Mouse (Mus musculus): ENCODE measurements around the gene Lta.

The Lta gene

DNA sequence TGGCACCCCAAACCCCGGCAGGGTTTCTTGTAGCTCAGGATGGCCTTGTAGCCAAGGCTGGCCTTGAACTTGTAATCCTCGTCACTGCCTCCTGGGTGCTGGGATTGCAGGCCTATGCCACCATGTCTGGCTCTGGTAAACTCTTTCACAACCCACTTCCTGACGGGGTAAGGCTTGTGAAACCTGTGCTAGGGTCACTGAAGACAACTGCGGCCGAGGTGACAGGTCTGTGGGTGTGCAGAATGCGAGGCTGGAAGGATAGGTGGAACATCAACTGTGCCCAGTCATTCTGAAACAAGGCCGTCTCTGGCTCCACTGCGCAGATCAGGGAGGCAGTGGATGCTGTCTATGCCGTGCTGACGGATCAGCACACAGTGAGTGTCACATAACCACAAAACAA is 25.9 kb upstream of the Lta start:
- no peak for TF ChIP-seq GATA4 (IDR thresholded peaks at IDR 0.05; ENCODE audit: insufficient replicate concordance, low read length)

DNA sequence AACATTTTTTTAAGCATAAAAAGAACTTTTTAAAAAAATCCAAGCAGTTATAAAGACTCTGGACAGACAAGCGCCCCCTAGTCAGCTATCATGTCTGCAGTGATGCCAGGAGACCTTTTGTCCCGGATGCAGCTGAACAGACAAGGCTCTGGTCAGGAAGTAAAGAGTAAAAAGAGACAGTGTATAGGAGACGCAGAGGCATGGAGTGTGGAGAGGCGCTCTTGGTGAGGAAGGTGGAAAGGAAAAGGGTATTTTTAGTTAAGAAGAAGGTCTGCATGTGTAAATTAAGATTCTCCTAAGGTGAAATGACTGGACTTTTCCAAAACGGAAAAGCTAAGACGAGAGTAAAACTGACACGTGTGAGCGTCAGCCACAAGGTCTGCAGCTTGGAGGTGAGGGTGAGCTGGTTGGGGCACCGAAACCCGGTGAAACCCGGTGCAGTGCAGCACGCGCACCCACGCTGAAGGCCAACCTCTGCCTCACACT is 21.5 kb upstream of the Lta start:
- TF ChIP-seq GATA4 (IDR thresholded peaks at IDR 0.05; ENCODE audit: insufficient replicate concordance, low read length), result peak; percentile 72; the same call in 1 of the 2 replicates

DNA sequence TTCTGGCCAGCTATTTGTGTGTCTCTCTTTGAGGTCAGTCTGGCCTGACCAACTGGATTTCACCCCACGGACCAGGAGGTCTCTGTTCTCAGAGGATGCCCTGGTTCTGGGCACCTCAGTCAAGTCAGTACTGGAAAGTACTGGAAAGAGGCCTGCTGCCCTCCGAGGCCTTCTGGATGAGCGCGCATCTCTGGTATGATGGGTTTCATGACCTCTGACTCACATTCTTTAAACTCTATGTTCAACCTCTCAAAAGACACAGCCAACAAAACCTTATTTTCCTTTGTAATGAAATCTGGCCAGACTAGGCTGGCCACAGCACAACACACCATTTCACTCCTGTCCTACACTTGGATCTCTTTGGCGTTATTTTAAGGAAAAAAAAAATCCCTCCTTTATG is 20.3 kb upstream of the Lta start:
- TF ChIP-seq GATA4 (IDR thresholded peaks at IDR 0.05; ENCODE audit: insufficient replicate concordance, low read length), result no peak

DNA sequence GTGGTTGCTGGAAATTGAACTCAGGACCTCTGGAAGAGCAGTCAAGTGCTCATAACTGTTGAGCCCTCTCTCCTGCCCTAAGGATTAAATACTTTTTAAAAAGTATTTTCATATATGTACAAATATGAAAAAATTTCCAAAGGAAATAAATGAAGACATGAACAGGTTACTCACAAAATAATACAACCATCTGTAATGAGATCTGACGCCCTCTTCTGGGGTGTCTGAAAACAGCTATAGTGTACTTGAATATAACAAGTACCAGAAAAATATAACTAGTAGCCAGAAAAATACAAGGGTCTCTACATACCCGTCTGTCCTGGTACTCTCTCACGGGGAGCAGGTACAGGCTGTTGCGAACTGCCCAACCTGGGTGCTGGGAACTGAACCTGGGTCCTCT is 19.5 kb upstream of the Lta start:
- TF ChIP-seq GATA4 (IDR thresholded peaks at IDR 0.05; ENCODE audit: insufficient replicate concordance, low read length), result no peak

DNA sequence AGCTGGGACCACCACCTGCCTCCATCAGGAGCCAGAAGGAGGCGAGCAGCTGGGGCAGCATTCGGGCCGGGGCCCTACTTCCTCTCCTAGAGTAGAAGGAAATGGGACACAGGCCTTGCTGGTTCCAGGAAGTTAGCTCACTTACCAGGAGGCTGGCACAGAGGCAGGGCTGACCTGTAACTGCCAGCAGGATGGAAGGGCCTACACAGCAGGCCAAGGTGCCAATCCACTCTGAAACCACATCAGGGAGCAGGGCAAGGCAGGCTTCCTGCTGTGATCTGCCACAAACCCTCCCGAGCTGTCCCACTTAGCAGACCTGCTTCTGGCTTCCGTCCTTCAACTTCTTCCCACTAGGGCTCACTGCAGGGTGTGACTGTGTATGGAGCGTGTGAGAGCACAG is 17.1 kb upstream of the Lta start:
- no peak for TF ChIP-seq GATA4 (IDR thresholded peaks at IDR 0.05; ENCODE audit: insufficient replicate concordance, low read length)

DNA sequence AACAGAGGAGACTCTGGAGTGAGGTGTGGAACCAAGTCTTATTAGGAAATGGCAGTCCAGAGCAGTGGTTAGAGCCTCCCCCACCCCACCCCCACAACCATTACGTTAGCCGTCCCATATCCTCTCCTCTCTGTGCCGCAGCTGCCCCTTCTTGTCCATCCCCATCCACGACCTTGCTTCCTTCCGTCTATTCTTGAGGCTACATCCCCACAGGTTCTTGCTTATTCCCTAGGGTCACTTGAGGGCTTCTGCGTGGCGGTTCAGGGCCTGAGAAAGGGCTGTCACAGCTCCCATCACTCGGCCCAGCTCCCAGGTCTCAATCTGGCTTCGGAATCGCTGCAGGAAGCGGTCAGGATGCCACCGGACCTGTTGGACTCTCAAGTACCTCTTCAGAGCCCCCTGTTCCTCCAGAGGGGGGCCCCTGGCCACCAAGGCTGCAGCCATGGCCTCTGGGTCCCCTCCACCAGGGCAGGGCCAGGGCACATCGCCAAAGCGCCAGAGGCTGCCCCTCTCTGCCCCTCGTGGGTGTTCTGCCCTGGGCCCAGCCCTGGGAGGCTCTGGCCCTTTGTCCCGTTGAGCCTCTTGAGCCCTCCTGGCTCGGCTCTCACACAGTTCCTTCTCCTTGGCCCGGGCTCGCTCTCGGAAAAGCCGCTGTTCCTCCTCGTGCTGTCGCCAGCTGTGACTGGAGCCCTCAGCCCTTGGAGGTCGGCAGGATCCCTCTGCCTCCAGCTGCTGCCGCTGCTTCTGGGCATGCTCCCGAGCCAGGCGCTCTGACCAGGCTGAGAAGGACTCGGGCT is 15.2 kb upstream of the Lta start, which contains the start of gene Gm16181:
TSS of gene Gm16181 (plus strand) at position 679 of the 797 bp plus-strand sequence.
- no peak; the same call in 1 of the 2 replicates for TF ChIP-seq GATA4 (IDR thresholded peaks at IDR 0.05; ENCODE audit: insufficient replicate concordance, low read length)

DNA sequence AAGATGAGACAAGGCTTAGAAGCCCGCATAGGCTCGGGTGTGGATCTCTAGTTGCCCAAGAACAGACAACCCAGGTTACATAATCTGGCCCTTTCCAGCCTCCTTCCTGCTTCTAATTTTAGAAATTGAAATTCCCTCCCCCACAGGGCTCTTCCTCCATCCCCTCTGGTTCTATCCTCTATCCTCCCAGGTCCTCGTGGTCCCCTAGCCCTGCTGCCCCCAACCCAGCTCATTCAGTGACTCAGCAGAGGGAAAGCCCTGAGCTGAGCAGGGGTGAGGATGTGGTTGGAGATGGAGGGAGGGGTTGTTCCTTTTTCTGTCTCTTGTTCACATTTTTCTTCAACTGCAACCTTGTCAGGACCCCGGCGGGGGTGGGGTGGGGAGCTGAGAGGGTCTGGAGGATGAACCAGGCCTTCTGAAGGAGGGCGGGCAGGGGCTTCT is 14.5 kb upstream of the Lta start:
- TF ChIP-seq GATA4 (IDR thresholded peaks at IDR 0.05; ENCODE audit: insufficient replicate concordance, low read length), result no peak

DNA sequence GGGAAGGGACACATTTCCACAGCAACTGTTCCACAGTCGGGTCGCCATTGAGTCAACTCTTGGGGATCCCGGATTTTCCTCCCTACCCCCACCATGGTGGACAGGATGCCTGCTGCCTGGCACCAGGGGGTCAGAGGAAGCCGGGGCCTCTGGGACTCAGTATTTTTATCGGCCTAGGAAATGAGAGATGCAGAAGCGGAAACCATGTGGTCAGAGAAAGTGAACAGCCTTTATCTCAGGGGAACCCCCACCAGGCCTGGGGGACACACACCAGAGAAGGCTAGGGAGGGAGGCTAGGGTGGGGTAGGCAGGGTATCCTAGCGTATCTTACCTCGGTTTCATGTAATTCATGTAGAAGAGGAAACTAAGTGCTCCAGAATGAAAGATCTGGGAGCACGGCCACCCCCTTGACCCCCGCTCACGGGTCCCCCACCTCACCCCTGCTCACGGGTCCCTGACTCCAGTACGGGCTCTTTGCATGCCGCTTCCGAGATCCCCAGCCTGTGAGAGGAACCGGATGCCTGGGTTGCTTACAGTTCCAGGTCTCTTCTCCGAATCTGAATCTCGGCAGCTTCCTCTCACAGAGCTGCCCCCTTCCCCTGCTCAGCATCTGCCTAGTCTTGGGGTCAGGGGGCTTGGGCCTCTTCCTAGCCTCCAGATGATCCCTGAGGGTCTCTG is 13.5 kb upstream of the Lta start:
- TF ChIP-seq GATA4 (IDR thresholded peaks at IDR 0.05; ENCODE audit: insufficient replicate concordance, low read length), result peak; percentile 83; the same call in 1 of the 2 replicates

DNA sequence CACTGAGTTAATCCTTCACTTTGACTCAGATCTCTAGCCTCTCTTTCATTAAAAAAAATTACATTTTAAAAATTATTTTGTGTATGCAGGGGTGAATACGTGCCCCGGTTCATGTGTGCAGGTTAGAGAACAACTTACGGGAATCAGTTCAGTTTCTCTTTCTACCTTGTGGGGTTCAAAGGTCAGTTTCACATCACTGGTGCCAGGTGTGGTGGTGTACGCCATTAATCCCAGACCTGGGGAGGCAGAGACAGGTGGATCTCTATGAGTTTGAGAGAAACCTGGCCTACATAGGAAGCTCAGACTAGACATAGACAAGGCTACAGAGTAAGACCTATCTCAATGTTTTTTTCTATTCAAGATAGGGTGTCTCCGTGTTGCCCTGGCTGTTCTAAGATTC is 7.9 kb upstream of the Lta start:
- no peak for TF ChIP-seq GATA4 (IDR thresholded peaks at IDR 0.05; ENCODE audit: insufficient replicate concordance, low read length)

DNA sequence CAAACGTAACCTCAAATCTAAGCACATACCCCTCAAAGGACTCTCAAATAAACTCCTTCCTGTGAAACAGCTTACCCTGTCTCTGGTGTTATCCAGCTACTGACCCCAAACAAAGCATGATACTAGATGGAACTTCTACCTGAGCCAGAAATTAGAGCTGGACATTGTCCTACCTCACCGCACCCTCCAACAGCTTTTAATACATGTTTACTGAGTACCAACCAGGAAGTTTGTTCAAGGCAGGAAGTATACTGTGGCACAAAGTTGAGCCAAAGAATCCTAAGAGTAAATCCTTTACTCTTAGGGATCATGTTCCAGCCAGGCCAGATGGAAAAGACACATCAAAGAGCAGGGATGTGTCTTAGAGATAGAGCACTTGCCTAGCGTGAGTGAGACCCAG is 5.4 kb upstream of the Lta start:
- no peak for TF ChIP-seq GATA4 (IDR thresholded peaks at IDR 0.05; ENCODE audit: insufficient replicate concordance, low read length)

DNA sequence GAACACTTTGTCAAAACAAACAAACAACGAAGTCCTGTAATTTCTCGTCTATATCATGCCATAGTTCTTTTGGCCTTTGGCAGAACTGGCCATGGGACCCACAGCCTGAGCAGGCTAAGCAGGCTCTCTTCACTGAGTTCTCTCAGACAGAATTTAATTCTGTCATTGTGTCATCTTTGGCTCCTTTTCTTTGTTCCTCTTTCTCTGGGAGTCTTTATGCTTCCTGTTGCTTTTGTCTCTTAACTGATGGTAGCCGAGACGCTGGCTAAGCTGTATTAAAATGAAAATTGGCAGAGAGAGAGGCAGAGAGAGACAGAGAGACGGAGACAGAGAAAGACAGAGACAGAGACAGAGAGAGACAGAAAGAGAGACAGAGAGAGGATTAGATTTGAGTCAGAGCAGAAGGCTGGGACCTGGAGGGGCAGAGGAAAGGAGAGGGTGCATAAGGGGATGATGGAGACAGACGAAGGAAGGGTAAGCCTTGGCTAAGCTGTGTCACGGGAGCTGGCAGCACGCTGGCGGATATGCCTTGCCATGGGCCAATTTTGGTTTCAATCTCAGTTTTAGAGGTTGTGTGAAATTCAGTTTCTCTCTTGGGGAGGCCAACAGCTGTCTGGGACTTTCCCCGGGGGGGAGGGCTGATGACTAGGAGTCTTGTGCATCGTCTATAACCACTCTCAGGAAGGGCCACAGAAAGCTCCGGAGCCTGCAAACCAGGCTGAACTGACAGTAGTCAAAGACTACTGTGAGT is 4.8 kb upstream of the Lta start:
- TF ChIP-seq GATA4 (IDR thresholded peaks at IDR 0.05; ENCODE audit: insufficient replicate concordance, low read length), result no peak

DNA sequence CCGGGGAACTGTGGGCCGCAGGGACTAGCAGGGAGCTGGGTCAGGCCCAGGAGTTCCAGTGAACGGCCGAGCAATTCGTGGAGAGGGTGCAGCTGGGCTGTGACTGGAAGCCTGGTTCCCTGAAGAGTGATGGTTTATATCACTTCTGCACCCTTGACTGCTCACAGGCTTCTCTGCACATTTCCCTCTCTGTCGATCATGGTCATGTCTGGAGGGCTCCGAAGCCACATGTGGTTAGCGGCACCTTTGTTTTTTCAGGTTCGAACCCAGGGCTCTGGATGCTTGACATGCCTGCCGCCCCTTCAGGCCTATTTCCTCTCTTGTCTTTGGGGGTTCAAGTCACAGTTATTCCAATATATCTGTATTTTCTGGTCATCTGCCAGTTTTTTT is 224 bp upstream of the Lta start:
- TF ChIP-seq GATA4 (IDR thresholded peaks at IDR 0.05; ENCODE audit: insufficient replicate concordance, low read length), result no peak

DNA sequence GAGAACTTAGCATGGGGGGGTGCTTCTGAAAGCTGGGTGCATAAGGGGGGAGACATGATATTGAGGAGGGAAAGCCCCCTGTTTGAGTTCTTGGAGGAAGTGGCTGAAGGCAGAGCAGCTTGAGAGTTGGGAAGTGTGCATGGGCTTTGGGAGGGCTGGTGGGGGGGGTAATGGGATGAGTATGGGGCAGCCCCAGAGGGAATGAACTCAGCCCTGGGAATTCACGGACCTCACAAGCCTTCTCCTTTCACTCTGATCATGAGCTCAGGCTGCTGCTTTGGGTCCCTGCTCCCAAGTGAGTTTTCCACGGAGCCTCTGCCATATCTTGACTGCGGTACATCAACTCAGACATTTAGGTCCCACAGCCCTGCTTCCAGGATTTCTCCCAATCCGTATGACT is 2.7 kb downstream of the Lta start:
- no peak for TF ChIP-seq GATA4 (IDR thresholded peaks at IDR 0.05; ENCODE audit: insufficient replicate concordance, low read length)

DNA sequence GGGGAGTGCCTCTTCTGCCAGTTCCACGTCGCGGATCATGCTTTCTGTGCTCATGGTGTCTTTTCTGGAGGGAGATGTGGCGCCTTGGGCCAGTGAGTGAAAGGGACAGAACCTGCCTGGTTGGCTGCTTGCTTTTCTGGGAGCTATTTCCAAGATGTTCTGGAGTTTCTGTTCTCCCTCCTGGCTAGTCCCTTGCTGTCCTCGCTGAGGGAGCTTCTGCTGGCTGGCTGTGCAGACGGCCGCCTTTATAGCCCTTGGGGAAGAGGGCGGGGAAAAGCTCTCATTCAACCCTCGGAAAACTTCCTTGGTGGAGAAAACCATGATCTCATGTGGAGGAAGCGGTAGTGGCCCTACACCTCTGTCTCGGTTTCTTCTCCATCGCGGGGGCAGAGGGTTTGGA is 3.4 kb downstream of the Lta start, which contains the start of gene Tnf:
TSS of gene Tnf (minus strand) at position 221 of the 400 bp plus-strand sequence.
- TF ChIP-seq GATA4 (IDR thresholded peaks at IDR 0.05; ENCODE audit: insufficient replicate concordance, low read length), result no peak

DNA sequence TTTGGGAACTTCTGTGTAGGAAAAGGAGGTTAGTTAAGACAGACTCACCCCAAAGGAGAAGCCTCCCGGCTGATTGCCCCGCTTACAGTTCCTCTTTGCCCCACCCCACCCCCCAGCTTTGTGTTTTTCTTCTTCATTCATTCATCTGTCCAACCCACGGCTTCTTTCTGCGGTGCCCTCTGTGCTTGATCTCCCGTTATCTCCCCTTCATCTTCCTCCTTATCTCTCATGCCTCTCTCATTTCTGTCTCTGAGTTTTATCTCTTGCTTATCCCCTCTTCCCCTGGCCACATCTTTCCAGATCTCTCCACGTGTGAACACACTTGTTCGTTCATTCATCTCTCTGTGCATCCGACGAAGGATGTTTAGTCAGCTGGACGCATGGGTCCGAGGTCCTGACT is 4.0 kb downstream of the Lta start:
- no peak for TF ChIP-seq GATA4 (IDR thresholded peaks at IDR 0.05; ENCODE audit: insufficient replicate concordance, low read length)
